Mouse (Mus musculus) lung, embryonic 14.5 days (tissue): ENCODE results near the gene Tigit. TPM values are rescaled to one million over a fixed set of nuclear protein-coding genes. Genes with fewer than 3 reads are reported as not detected.

Experiments used
- ATAC-seq: fragments of 200-750 bp; cut with Nextera tagmentation; 2 replicates; pipeline ENCODE4 v1.8.0; 2017; ENCODE audit warnings: mild to moderate bottlenecking, moderate TSS enrichment, moderate library complexity; ENCODE audit not compliant: insufficient read depth
- DNase-seq: peaks from one replicate; pipeline ENCODE4 v3.0.0-alpha.2; 2015
- H3K27ac ChIP-seq: fragments of 300-500 bp; sonication (generic); 2 replicates; pipeline ENCODE4 v1.5.1; 2014; ENCODE audit warnings: low read depth, mild to moderate bottlenecking, moderate library complexity
- H3K27me3 ChIP-seq: fragments of 300-500 bp; sonication (generic); 2 replicates; pipeline ENCODE4 v1.6.1; 2014; ENCODE audit warnings: low read length, control low read depth; ENCODE audit not compliant: insufficient read depth
- H3K36me3 ChIP-seq: fragments of 300-500 bp; sonication (generic); 2 replicates; pipeline ENCODE4 v1.6.1; 2014; ENCODE audit warnings: control low read depth; ENCODE audit not compliant: insufficient read depth
- H3K4me1 ChIP-seq: fragments of 300-500 bp; sonication (generic); 2 replicates; pipeline ENCODE4 v1.6.1; 2014; ENCODE audit warnings: antibody characterized with exemption, control low read depth; ENCODE audit not compliant: insufficient read depth
- H3K4me2 ChIP-seq: fragments of 300-500 bp; sonication (generic); 2 replicates; pipeline ENCODE4 v1.6.1; 2014; ENCODE audit warnings: mild to moderate bottlenecking
- H3K4me3 ChIP-seq: fragments of 300-500 bp; sonication (generic); 2 replicates; pipeline ENCODE4 v1.5.1; 2014; ENCODE audit warnings: low read depth, low read length
- H3K9ac ChIP-seq: fragments of 300-500 bp; sonication (generic); 2 replicates; pipeline ENCODE4 v1.6.1; 2014
- H3K9me3 ChIP-seq: fragments of 300-500 bp; sonication (generic); 2 replicates; pipeline ENCODE4 v1.6.1; 2016; ENCODE audit warnings: low read depth, low read length, control low read depth
- CTCF ChIP-seq: IDR thresholded peaks from 2 replicates; pipeline ENCODE4 v1.5.1; 2016; ENCODE audit warnings: antibody characterized with exemption, low read depth
- WGBS: fragments of 180-500 bp; shearing (Covaris S2); extraction: QIAGEN DNeasy Blood & Tissue Kit; methylation state at CpG from one replicate; pipeline ENCODE4 v1.1.7; 2014; 5-methylcytosine and 5-hydroxymethylcytosine counted together
- polyA plus RNA-seq: library from polyadenylated mRNA; unstranded; fragments of >200 nt; fragmentation: Nextera tagmentation; extraction: Ambion mirVana; gene quantifications from 2 replicates; pipeline ENCODE4 v1.2.1, GENCODE M21; 2014

Tigit gene
- polyA plus RNA-seq, 1 experiment from 2014 or later, result not detected

GRCm38 (mm10) chr16:43691741-43692140, 27.8 kb upstream of the Tigit start:
- ATAC-seq (no peak), DNase-seq (no peak)
- Histone ChIP-seq H3K4me2 (no peak overlapping the region), H3K9me3 (no peaks in the 10 kb centered on the region), H3K4me1 (no peaks in the 10 kb centered on the region), H3K27ac (no peak overlapping the region), H3K36me3 (no peaks in the 10 kb centered on the region), H3K27me3 (no peaks in the 10 kb centered on the region), H3K4me3 (no peak overlapping the region), H3K9ac (no peak overlapping the region)
- TF ChIP-seq CTCF, result no peak
- 92% methylated on average over 5 of the region's 5 CpGs for WGBS

- H3K4me3 ChIP-seq, result no peak overlapping the region
- no peak overlapping the region for H3K4me2 ChIP-seq
- H3K4me1 ChIP-seq, result no peaks in the 10 kb centered on the region
- TF ChIP-seq CTCF, result no peak
- H3K36me3 ChIP-seq, result no peaks in the 10 kb centered on the region
- no peak overlapping the region for H3K27ac ChIP-seq
- H3K9ac ChIP-seq, result no peak overlapping the region
- DNase-seq (no peak), ATAC-seq (no peak)
- H3K27me3 ChIP-seq, result no peaks in the 10 kb centered on the region
- WGBS, result 66% methylated on average over 2 of the region's 2 CpGs
- H3K9me3 ChIP-seq, result no peaks in the 10 kb centered on the region
Observed at GRCm38 (mm10) chr16:43690912-43691311, 27.0 kb upstream of the Tigit start.

DNA sequence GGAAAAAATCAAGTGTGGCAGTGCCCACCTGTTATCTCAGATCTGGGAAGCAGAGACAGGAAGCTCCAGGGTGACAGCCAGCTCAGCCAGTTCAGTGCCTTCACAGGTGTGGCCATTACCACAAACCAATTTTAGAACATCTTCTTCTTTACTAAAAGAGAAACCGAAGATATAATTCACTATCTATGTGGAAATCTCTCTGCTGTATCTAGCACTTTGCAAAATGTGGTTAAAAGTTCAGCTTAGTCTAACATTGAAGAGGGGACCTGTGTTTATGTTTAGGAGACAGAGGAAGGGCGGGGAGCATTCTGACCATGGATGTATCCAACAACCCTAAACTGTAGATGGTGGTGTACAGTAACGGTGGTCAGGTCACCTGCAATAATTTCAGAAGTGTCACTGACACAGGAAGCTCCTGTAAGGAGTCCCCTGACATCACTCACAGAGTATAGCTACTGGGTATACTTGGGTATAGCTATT, 26.3 kb upstream of the Tigit start:
- H3K9me3 ChIP-seq, result no peaks in the 10 kb centered on the region
- no peaks in the 10 kb centered on the region for H3K36me3 ChIP-seq
- TF ChIP-seq CTCF, result no peak
- H3K9ac ChIP-seq, result no peak overlapping the region
- no peak overlapping the region for H3K4me3 ChIP-seq
- no peaks in the 10 kb centered on the region for H3K4me1 ChIP-seq
- H3K27me3 ChIP-seq, result no peaks in the 10 kb centered on the region
- no peak for DNase-seq
- no peak overlapping the region for H3K4me2 ChIP-seq
- no peak overlapping the region for H3K27ac ChIP-seq
- ATAC-seq, result no peak
- WGBS, result 75% methylated on average over 3 of the region's 3 CpGs

- Histone ChIP-seq H3K4me1 (no peaks in the 10 kb centered on the region), H3K9me3 (no peaks in the 10 kb centered on the region), H3K9ac (no peak overlapping the region), H3K36me3 (no peaks in the 10 kb centered on the region), H3K27ac (no peak overlapping the region), H3K4me2 (no peak overlapping the region), H3K4me3 (no peak overlapping the region), H3K27me3 (no peaks in the 10 kb centered on the region)
- TF ChIP-seq CTCF, result no peak
- 62% methylated on average over 2 of the region's 2 CpGs for WGBS
- DNase-seq, result no peak
- no peak for ATAC-seq
Observed at GRCm38 (mm10) chr16:43687968-43688367, 24.0 kb upstream of the Tigit start.

DNA sequence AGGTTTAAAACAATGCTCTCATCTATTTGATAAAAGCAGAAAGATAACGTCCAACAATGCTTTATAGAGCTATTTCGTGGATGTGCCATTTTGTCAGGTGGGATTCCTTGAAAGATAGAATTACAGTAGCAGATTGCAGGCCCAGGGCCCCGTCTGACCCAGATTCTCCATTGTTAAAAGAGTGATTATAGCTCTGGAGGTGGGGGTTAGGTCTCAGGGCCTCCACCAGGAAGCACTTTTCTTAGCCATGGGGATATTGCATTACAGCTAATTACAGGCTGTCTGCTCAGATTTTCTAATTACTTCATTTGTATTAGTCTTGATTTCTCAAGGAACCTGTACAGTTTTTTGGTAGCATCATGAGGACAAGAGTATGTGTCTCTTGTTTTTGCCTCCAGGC, 10.5 kb upstream of the Tigit start:
- DNase-seq (no peak), ATAC-seq (no peak)
- no peaks in the 10 kb centered on the region for H3K36me3 ChIP-seq
- no peak overlapping the region for H3K27ac ChIP-seq
- no peaks in the 10 kb centered on the region for H3K9me3 ChIP-seq
- TF ChIP-seq CTCF, result no peak
- no peaks in the 10 kb centered on the region for H3K4me1 ChIP-seq
- no peak overlapping the region for H3K4me2 ChIP-seq
- no peak overlapping the region for H3K4me3 ChIP-seq
- WGBS, result 78% methylated on average over 3 of the region's 3 CpGs
- H3K27me3 ChIP-seq, result no peaks in the 10 kb centered on the region
- H3K9ac ChIP-seq, result no peak overlapping the region

DNA sequence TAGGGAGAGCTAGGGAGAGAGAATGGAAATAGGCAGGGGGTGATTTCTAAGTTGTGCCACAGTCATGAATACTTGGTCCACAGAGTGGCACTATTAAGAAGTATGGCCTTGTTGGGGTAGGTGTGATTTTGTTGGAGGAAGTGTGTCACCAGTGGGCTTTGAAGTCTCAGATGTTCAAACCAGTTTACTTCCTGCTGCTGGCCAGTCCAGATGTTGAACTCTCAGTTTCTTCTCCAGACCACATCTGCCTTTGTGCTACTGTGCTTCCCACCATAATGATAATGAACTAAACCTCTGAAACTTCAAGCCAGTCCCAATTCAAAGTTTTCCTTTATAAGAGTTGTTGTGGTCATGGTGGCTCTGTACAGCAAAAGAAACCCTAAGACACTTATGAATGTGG, 8.8 kb upstream of the Tigit start:
- Histone ChIP-seq H3K36me3 (no peaks in the 10 kb centered on the region), H3K4me3 (no peak overlapping the region), H3K4me2 (no peak overlapping the region), H3K9ac (no peak overlapping the region), H3K27me3 (no peaks in the 10 kb centered on the region), H3K27ac (no peak overlapping the region), H3K9me3 (no peaks in the 10 kb centered on the region), H3K4me1 (no peaks in the 10 kb centered on the region)
- ATAC-seq (no peak), DNase-seq (no peak)
- TF ChIP-seq CTCF, result no peak

GRCm38 (mm10) chr16:43671972-43672371, 8.0 kb upstream of the Tigit start:
- TF ChIP-seq CTCF, result no peak
- no peaks in the 10 kb centered on the region for H3K9me3 ChIP-seq
- no peak overlapping the region for H3K9ac ChIP-seq
- no peak for ATAC-seq
- H3K4me3 ChIP-seq, result no peak overlapping the region
- H3K4me2 ChIP-seq, result no peak overlapping the region
- H3K4me1 ChIP-seq, result no peaks in the 10 kb centered on the region
- 88% methylated on average over 1 of the region's 1 CpGs for WGBS
- H3K27me3 ChIP-seq, result no peaks in the 10 kb centered on the region
- DNase-seq, result no peak
- H3K36me3 ChIP-seq, result no peaks in the 10 kb centered on the region
- H3K27ac ChIP-seq, result no peak overlapping the region

- Histone ChIP-seq H3K9ac (no peak overlapping the region), H3K27ac (no peak overlapping the region), H3K4me1 (no peaks in the 10 kb centered on the region), H3K4me3 (no peak overlapping the region), H3K27me3 (no peaks in the 10 kb centered on the region), H3K9me3 (no peaks in the 10 kb centered on the region), H3K4me2 (no peak overlapping the region), H3K36me3 (no peaks in the 10 kb centered on the region)
- 87% methylated on average over 3 of the region's 3 CpGs for WGBS
- DNase-seq, result no peak
- TF ChIP-seq CTCF, result no peak
- ATAC-seq, result no peak
Observed at GRCm38 (mm10) chr16:43668294-43668693, 4.3 kb upstream of the Tigit start.
